Mouse (Mus musculus): ENCODE measurements around the gene Usp22. TPM values are rescaled to one million over a fixed set of nuclear protein-coding genes. Genes with fewer than 3 reads are reported as not detected.
A peak's percentile ranks its signal among the peaks of the same experiment; 100 is the strongest.

The Usp22 gene
- polyA plus RNA-seq, 1 experiment from 2014 or later: 186 TPM

GRCm38 (mm10) chr11:61207487-61208246 is 32.8 kb upstream of the Usp22 start, which contains the start of gene Aldh3a1:
Aldh3a1 (plus strand) TSS chr11:61207537.
- Histone ChIP-seq H3K27me3 (ENCODE audit: control insufficient read depth, insufficient read depth, low read length) (peaks cover 7% of the 10 kb centered on the region), H3K27ac (replicated peaks; ENCODE audit: low read depth, low read length) (peak within 1 kb of the TSS; percentile 39; the same call in 1 of the 2 replicates), H3K9ac (ENCODE audit: low read length) (no peak within 1 kb of the TSS), H3K4me1 (ENCODE audit: control insufficient read depth, insufficient read depth, low read length) (peaks cover 4% of the 10 kb centered on the region), H3K36me3 (ENCODE audit: control insufficient read depth, insufficient read depth, low read length) (no peaks in the 10 kb centered on the region), H3K4me3 (ENCODE audit: low read depth, low read length) (no peak within 1 kb of the TSS), H3K9me3 (ENCODE audit: control insufficient read depth, low read length) (no peaks in the 10 kb centered on the region), H3K4me2 (ENCODE audit: low read depth, severe bottlenecking) (no peak within 1 kb of the TSS)
- DNase-seq (ENCODE audit: low spot score): peak; percentile 34
- 65% methylated on average over 10 of the region's 10 CpGs for WGBS
- no peak for ATAC-seq (ENCODE audit: insufficient number of reproducible peaks, low FRiP score, low TSS enrichment, low read depth)

- H3K36me3 ChIP-seq (ENCODE audit: control insufficient read depth, insufficient read depth, low read length): no peaks in the 10 kb centered on the region
- ATAC-seq (ENCODE audit: insufficient number of reproducible peaks, low FRiP score, low TSS enrichment, low read depth): no peak
- DNase-seq (ENCODE audit: low spot score): no peak
- 0 out of 2 replicates have a peak, but pooled peaks cover 4% of the 10 kb centered on the region for H3K27me3 ChIP-seq (ENCODE audit: control insufficient read depth, insufficient read depth, low read length)
- H3K9me3 ChIP-seq (ENCODE audit: control insufficient read depth, low read length): no peaks in the 10 kb centered on the region
- H3K4me1 ChIP-seq (ENCODE audit: control insufficient read depth, insufficient read depth, low read length): peaks cover 4% of the 10 kb centered on the region
- no peak overlapping the region for H3K27ac ChIP-seq (replicated peaks; ENCODE audit: low read depth, low read length)
- 90% methylated on average over 3 of the region's 3 CpGs for WGBS
- H3K4me3 ChIP-seq (ENCODE audit: low read depth, low read length): no peak overlapping the region
- no peak overlapping the region for H3K9ac ChIP-seq (ENCODE audit: low read length)
- H3K4me2 ChIP-seq (ENCODE audit: low read depth, severe bottlenecking): no peak overlapping the region
Observed at GRCm38 (mm10) chr11:61206136-61206535, 31.3 kb upstream of the Usp22 start.

DNA sequence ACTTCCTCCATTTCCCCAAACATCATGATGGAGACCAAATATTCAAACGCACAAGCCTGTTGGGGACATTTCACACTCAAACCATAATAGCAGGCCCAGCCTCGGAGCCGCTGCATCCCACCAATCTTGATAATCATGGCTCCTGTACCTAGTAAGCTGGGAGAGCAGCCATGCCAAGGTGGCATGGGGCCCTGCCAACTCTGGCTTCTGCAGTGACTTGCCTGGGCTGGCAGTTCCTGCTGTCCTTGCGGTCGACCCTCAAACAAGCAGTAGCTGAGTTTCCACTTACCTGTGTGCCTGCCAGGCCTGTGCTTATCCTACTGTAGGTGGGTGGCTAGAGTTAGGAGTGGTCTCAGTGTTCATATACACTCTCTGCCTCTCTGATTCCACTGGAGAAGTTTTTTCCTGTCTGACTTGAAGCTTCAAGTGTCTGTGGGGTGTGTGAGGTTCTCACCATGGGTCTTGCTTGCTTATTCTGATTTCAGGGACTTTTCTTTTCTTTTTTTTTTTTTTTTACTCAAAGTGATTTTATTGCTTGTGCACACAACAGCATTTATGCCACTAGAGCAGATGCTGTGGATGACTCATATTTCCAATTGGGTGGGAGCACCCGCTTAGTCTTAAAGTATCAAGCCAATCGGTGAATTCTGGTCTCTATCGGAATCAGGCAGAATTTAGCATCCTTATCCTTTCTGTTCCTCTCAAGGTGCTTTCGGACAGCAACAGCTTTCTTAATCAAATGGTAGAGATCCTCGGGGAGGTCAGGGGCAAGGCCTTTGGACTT is 30.5 kb upstream of the Usp22 start:
- Histone ChIP-seq H3K4me3 (ENCODE audit: low read depth, low read length) (no peak overlapping the region), H3K4me1 (ENCODE audit: control insufficient read depth, insufficient read depth, low read length) (peaks cover 4% of the 10 kb centered on the region), H3K36me3 (ENCODE audit: control insufficient read depth, insufficient read depth, low read length) (no peaks in the 10 kb centered on the region), H3K4me2 (ENCODE audit: low read depth, severe bottlenecking) (no peak overlapping the region), H3K9ac (ENCODE audit: low read length) (no peak overlapping the region), H3K27me3 (ENCODE audit: control insufficient read depth, insufficient read depth, low read length) (no peaks in the 10 kb centered on the region), H3K9me3 (ENCODE audit: control insufficient read depth, low read length) (no peaks in the 10 kb centered on the region), H3K27ac (replicated peaks; ENCODE audit: low read depth, low read length) (no peak overlapping the region)
- ATAC-seq (ENCODE audit: insufficient number of reproducible peaks, low FRiP score, low TSS enrichment, low read depth): no peak
- DNase-seq (ENCODE audit: low spot score): no peak
- 94% methylated on average over 9 of the region's 10 CpGs for WGBS

DNA sequence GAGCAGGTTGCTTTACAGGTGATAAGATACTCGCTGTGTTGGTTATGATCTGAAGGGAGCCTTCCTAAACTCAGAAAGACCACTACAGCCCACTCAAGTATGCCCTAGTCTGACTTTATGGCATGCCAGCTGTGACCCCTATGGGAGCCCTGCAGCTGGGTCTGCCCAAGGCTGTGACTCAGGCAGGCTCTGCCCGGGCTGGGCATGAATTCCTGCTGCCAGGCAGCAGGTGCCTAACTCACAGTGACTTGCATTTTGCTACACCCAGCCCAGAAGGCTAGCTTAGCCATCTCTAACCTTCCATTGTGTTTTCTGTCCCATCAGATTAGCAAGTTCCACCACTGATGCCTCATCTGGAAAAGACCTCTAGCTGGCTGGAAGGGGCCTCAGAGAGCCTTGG is 28.0 kb upstream of the Usp22 start:
- Histone ChIP-seq H3K4me2 (ENCODE audit: low read depth, severe bottlenecking) (no peak overlapping the region), H3K36me3 (ENCODE audit: control insufficient read depth, insufficient read depth, low read length) (no peaks in the 10 kb centered on the region), H3K27me3 (ENCODE audit: control insufficient read depth, insufficient read depth, low read length) (no peaks in the 10 kb centered on the region), H3K4me3 (ENCODE audit: low read depth, low read length) (no peak overlapping the region), H3K4me1 (ENCODE audit: control insufficient read depth, insufficient read depth, low read length) (peaks cover 4% of the 10 kb centered on the region), H3K9me3 (ENCODE audit: control insufficient read depth, low read length) (no peaks in the 10 kb centered on the region), H3K9ac (ENCODE audit: low read length) (no peak overlapping the region), H3K27ac (replicated peaks; ENCODE audit: low read depth, low read length) (no peak overlapping the region)
- ATAC-seq (ENCODE audit: insufficient number of reproducible peaks, low FRiP score, low TSS enrichment, low read depth) (no peak), DNase-seq (ENCODE audit: low spot score) (no peak)
- 80% methylated on average over 2 of the region's 2 CpGs for WGBS

- no peak for DNase-seq (ENCODE audit: low spot score)
- no peak overlapping the region for H3K4me2 ChIP-seq (ENCODE audit: low read depth, severe bottlenecking)
Observed at GRCm38 (mm10) chr11:61202186-61202585, 27.3 kb upstream of the Usp22 start.

GRCm38 (mm10) chr11:61199620-61200362 is 24.9 kb upstream of the Usp22 start:
- H3K9ac ChIP-seq (ENCODE audit: low read length): no peak overlapping the region
- H3K4me3 ChIP-seq (ENCODE audit: low read depth, low read length): no peak overlapping the region
- H3K9me3 ChIP-seq (ENCODE audit: control insufficient read depth, low read length): no peaks in the 10 kb centered on the region
- H3K4me2 ChIP-seq (ENCODE audit: low read depth, severe bottlenecking): no peak overlapping the region; the same call in 1 of the 2 replicates
- no peaks in the 10 kb centered on the region for H3K4me1 ChIP-seq (ENCODE audit: control insufficient read depth, insufficient read depth, low read length)
- DNase-seq (ENCODE audit: low spot score): no peak
- WGBS: 84% methylated on average over 4 of the region's 4 CpGs
- H3K27me3 ChIP-seq (ENCODE audit: control insufficient read depth, insufficient read depth, low read length): no peaks in the 10 kb centered on the region
- H3K27ac ChIP-seq (replicated peaks; ENCODE audit: low read depth, low read length): no peak overlapping the region
- no peak for ATAC-seq (ENCODE audit: insufficient number of reproducible peaks, low FRiP score, low TSS enrichment, low read depth)
- no peaks in the 10 kb centered on the region for H3K36me3 ChIP-seq (ENCODE audit: control insufficient read depth, insufficient read depth, low read length)

More at GRCm38 (mm10) chr11:61202186-61202585, 27.3 kb upstream of the Usp22 start:
- no peaks in the 10 kb centered on the region for H3K9me3 ChIP-seq (ENCODE audit: control insufficient read depth, low read length)
- no peaks in the 10 kb centered on the region for H3K36me3 ChIP-seq (ENCODE audit: control insufficient read depth, insufficient read depth, low read length)
- no peaks in the 10 kb centered on the region for H3K27me3 ChIP-seq (ENCODE audit: control insufficient read depth, insufficient read depth, low read length)
- no peaks in the 10 kb centered on the region for H3K4me1 ChIP-seq (ENCODE audit: control insufficient read depth, insufficient read depth, low read length)
- no peak overlapping the region for H3K4me3 ChIP-seq (ENCODE audit: low read depth, low read length)
- H3K9ac ChIP-seq (ENCODE audit: low read length): no peak overlapping the region
- WGBS: 82% methylated on average over 6 of the region's 6 CpGs
- ATAC-seq (ENCODE audit: insufficient number of reproducible peaks, low FRiP score, low TSS enrichment, low read depth): no peak
- no peak overlapping the region for H3K27ac ChIP-seq (replicated peaks; ENCODE audit: low read depth, low read length)

- H3K4me1 ChIP-seq (ENCODE audit: control insufficient read depth, insufficient read depth, low read length): no peaks in the 10 kb centered on the region
- ATAC-seq (ENCODE audit: insufficient number of reproducible peaks, low FRiP score, low TSS enrichment, low read depth) (no peak), DNase-seq (ENCODE audit: low spot score) (no peak)
- H3K9me3 ChIP-seq (ENCODE audit: control insufficient read depth, low read length): no peaks in the 10 kb centered on the region
- H3K4me3 ChIP-seq (ENCODE audit: low read depth, low read length): no peak overlapping the region
- no peak overlapping the region for H3K4me2 ChIP-seq (ENCODE audit: low read depth, severe bottlenecking)
- no peak overlapping the region for H3K9ac ChIP-seq (ENCODE audit: low read length)
- H3K27ac ChIP-seq (replicated peaks; ENCODE audit: low read depth, low read length): no peak overlapping the region
- H3K36me3 ChIP-seq (ENCODE audit: control insufficient read depth, insufficient read depth, low read length): no peaks in the 10 kb centered on the region
- H3K27me3 ChIP-seq (ENCODE audit: control insufficient read depth, insufficient read depth, low read length): no peaks in the 10 kb centered on the region
Observed at GRCm38 (mm10) chr11:61197935-61198334, 23.1 kb upstream of the Usp22 start.

GRCm38 (mm10) chr11:61196616-61197353 is 21.9 kb upstream of the Usp22 start:
- WGBS: 84% methylated on average over 14 of the region's 14 CpGs
- H3K27me3 ChIP-seq (ENCODE audit: control insufficient read depth, insufficient read depth, low read length): no peaks in the 10 kb centered on the region
- no peak overlapping the region for H3K9ac ChIP-seq (ENCODE audit: low read length)
- ATAC-seq (ENCODE audit: insufficient number of reproducible peaks, low FRiP score, low TSS enrichment, low read depth): no peak
- H3K4me2 ChIP-seq (ENCODE audit: low read depth, severe bottlenecking): no peak overlapping the region
- no peaks in the 10 kb centered on the region for H3K4me1 ChIP-seq (ENCODE audit: control insufficient read depth, insufficient read depth, low read length)
- no peak overlapping the region for H3K27ac ChIP-seq (replicated peaks; ENCODE audit: low read depth, low read length)
- no peak overlapping the region for H3K4me3 ChIP-seq (ENCODE audit: low read depth, low read length)
- DNase-seq (ENCODE audit: low spot score): no peak
- H3K9me3 ChIP-seq (ENCODE audit: control insufficient read depth, low read length): no peaks in the 10 kb centered on the region
- H3K36me3 ChIP-seq (ENCODE audit: control insufficient read depth, insufficient read depth, low read length): no peaks in the 10 kb centered on the region
